Mouse (Mus musculus): ENCODE data around the gene Btbd11.

Gene Btbd11

GRCm38 (mm10) chr10:85475642-85476345 lies 89.2 kb downstream of the Btbd11 start:
- DNase-seq (ENCODE audit: inconsistent age in 2 of 2, low spot score in 1 of 2): no peak

GRCm38 (mm10) chr10:85479959-85480625 lies 93.5 kb downstream of the Btbd11 start:
- DNase-seq (ENCODE audit: inconsistent age in 2 of 2, low spot score in 1 of 2): peak; percentile 66 to 76

GRCm38 (mm10) chr10:85481106-85481505 lies 94.5 kb downstream of the Btbd11 start:
- peak; percentile 81 to 89 for DNase-seq (ENCODE audit: inconsistent age in 2 of 2, low spot score in 1 of 2)

GRCm38 (mm10) chr10:85482064-85482473 lies 95.5 kb downstream of the Btbd11 start:
- no peak for DNase-seq (ENCODE audit: inconsistent age in 2 of 2, low spot score in 1 of 2)

- no peak for DNase-seq (ENCODE audit: inconsistent age in 2 of 2, low spot score in 1 of 2)
These were observed 95.9 kb downstream of the Btbd11 start for GRCm38 (mm10) chr10:85482480-85482879.

- DNase-seq (ENCODE audit: inconsistent age in 2 of 2, low spot score in 1 of 2): peak in 1 of 2 experiments; percentile 45
These were observed 99.8 kb downstream of the Btbd11 start for GRCm38 (mm10) chr10:85486456-85486855.

- DNase-seq (ENCODE audit: inconsistent age in 2 of 2, low spot score in 1 of 2): no peak
These were observed 106.0 kb downstream of the Btbd11 start for GRCm38 (mm10) chr10:85492583-85492982.

- no peak for DNase-seq (ENCODE audit: inconsistent age in 2 of 2, low spot score in 1 of 2)
These were observed 109.7 kb downstream of the Btbd11 start for GRCm38 (mm10) chr10:85496358-85496757.

GRCm38 (mm10) chr10:85496981-85497380 lies 110.4 kb downstream of the Btbd11 start:
- no peak for DNase-seq (ENCODE audit: inconsistent age in 2 of 2, low spot score in 1 of 2)

- no peak for DNase-seq (ENCODE audit: inconsistent age in 2 of 2, low spot score in 1 of 2)
These were observed 111.3 kb downstream of the Btbd11 start for GRCm38 (mm10) chr10:85497931-85498330.

- DNase-seq (ENCODE audit: inconsistent age in 2 of 2, low spot score in 1 of 2): peak; percentile 73 to 86
These were observed 114.0 kb downstream of the Btbd11 start for GRCm38 (mm10) chr10:85500573-85501155.

GRCm38 (mm10) chr10:85501966-85502566 lies 115.5 kb downstream of the Btbd11 start:
- no peak for DNase-seq (ENCODE audit: inconsistent age in 2 of 2, low spot score in 1 of 2)

- no peak for DNase-seq (ENCODE audit: inconsistent age in 2 of 2, low spot score in 1 of 2)
These were observed 116.0 kb downstream of the Btbd11 start for GRCm38 (mm10) chr10:85502656-85503055.

GRCm38 (mm10) chr10:85503453-85503852 lies 116.8 kb downstream of the Btbd11 start:
- DNase-seq (ENCODE audit: inconsistent age in 2 of 2, low spot score in 1 of 2): no peak

- DNase-seq (ENCODE audit: inconsistent age in 2 of 2, low spot score in 1 of 2): no peak
These were observed 120.8 kb downstream of the Btbd11 start for GRCm38 (mm10) chr10:85507270-85508050.

- DNase-seq (ENCODE audit: inconsistent age in 2 of 2, low spot score in 1 of 2): peak; percentile 90 to 94
These were observed 121.7 kb downstream of the Btbd11 start for GRCm38 (mm10) chr10:85508193-85508794.

- no peak for DNase-seq (ENCODE audit: inconsistent age in 2 of 2, low spot score in 1 of 2)
These were observed 122.4 kb downstream of the Btbd11 start for GRCm38 (mm10) chr10:85509000-85509399.

- peak; percentile 72 to 87 for DNase-seq (ENCODE audit: inconsistent age in 2 of 2, low spot score in 1 of 2)
These were observed 123.7 kb downstream of the Btbd11 start for GRCm38 (mm10) chr10:85510329-85510728.

- DNase-seq (ENCODE audit: inconsistent age in 2 of 2, low spot score in 1 of 2): peak; percentile 32 to 70
These were observed 126.2 kb downstream of the Btbd11 start for GRCm38 (mm10) chr10:85512808-85513207.
